ENCODE assay signal across 19 mouse cellular contexts in the genomic region with DNA sequence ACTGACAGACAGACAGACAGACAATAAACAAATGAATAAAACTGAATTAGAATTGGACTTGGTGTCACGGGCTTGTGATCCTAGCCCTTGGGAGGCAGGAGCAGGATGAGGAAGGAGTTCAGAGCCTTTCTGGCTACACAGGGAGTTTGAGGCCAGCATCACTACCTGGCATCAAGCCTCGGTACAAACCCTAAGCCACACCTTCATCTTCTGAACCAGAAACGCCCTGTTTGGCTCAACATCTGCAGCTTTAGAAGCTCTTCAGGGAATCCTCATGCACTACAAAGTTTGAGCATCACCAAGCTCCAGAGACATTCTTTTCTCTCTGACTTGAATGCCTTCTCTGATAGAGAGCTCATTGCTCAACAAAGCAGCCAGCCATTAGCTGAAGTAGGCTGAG.
"Had no signal": no experiment of that assay in that cellular context is flagged by ENCODE, and none has a peak within 500 bp of the region (broad histone marks: within the 10 kb centered on the region; RNA-seq: fewer than 3 reads in every experiment).

No protein-coding gene starts in this region.

- H3K36me3 ChIP-seq: intestine, embryonic 15.5 days; kidney, embryonic 15.5 days; limb, embryonic 13.5 days; liver, embryonic 12.5 days; liver, embryonic 15.5 days; lung, embryonic 15.5 days; midbrain, embryonic 12.5 days; midbrain, embryonic 15.5 days; neural tube, embryonic 13.5 days had no signal

- H3K4me3 ChIP-seq: intestine, embryonic 15.5 days; kidney, embryonic 15.5 days; limb, embryonic 13.5 days; liver, embryonic 12.5 days; liver, embryonic 15.5 days; lung, embryonic 15.5 days; midbrain, embryonic 12.5 days; midbrain, embryonic 15.5 days; neural tube, embryonic 13.5 days had no signal

- DNase-seq: kidney, adult 11 months; kidney, adult 8-10 months; kidney, postnatal 10 days; kidney, postnatal 4 days; left cerebral cortex, postnatal 4 days; liver; lung, adult 18-20 months; lung, postnatal 14 days; retina, postnatal 1 day had no signal

- H3K27ac ChIP-seq: intestine, embryonic 15.5 days; kidney, embryonic 15.5 days; limb, embryonic 13.5 days; liver, embryonic 12.5 days; liver, embryonic 15.5 days; lung, embryonic 15.5 days; macrophage; midbrain, embryonic 12.5 days; midbrain, embryonic 15.5 days; neural tube, embryonic 13.5 days had no signal

- H3K9ac ChIP-seq: intestine, embryonic 15.5 days; kidney, embryonic 15.5 days; limb, embryonic 13.5 days; liver, embryonic 12.5 days; liver, embryonic 15.5 days; lung, embryonic 15.5 days; midbrain, embryonic 12.5 days; midbrain, embryonic 15.5 days; neural tube, embryonic 13.5 days had no signal

- H3K4me1 ChIP-seq: intestine, embryonic 15.5 days; kidney, embryonic 15.5 days; limb, embryonic 13.5 days; liver, embryonic 15.5 days; midbrain, embryonic 12.5 days; midbrain, embryonic 15.5 days; neural tube, embryonic 13.5 days had no signal

- H3K27me3 ChIP-seq: intestine, embryonic 15.5 days; kidney, embryonic 15.5 days; limb, embryonic 13.5 days; liver, embryonic 15.5 days; lung, embryonic 15.5 days; midbrain, embryonic 12.5 days; midbrain, embryonic 15.5 days; neural tube, embryonic 13.5 days had no signal

- ATAC-seq: intestine, embryonic 15.5 days; liver, embryonic 12.5 days; midbrain, embryonic 15.5 days had no signal

- H3K9me3 ChIP-seq: intestine, embryonic 15.5 days; kidney, embryonic 15.5 days; limb, embryonic 13.5 days; liver, embryonic 12.5 days; liver, embryonic 15.5 days; lung, embryonic 15.5 days; midbrain, embryonic 12.5 days; midbrain, embryonic 15.5 days; neural tube, embryonic 13.5 days had no signal

- H3K4me2 ChIP-seq: intestine, embryonic 15.5 days; kidney, embryonic 15.5 days; limb, embryonic 13.5 days; liver, embryonic 12.5 days; liver, embryonic 15.5 days; lung, embryonic 15.5 days; midbrain, embryonic 12.5 days; midbrain, embryonic 15.5 days; neural tube, embryonic 13.5 days had no signal
